Mouse (Mus musculus) bone marrow macrophage, adult 2 months (primary cell): ENCODE results near the gene Cited4.

Experiments used
- CTCF ChIP-seq: IDR thresholded peaks from 2 replicates; pipeline ENCODE4 v1.5.1; 2012; ENCODE audit warnings: low read depth, mild to moderate bottlenecking, low read length, moderate library complexity
- POLR2A ChIP-seq: IDR thresholded peaks from 2 replicates; pipeline ENCODE4 v1.6.1; 2012; ENCODE audit warnings: mild to moderate bottlenecking, low read depth, low read length, borderline replicate concordance

GRCm38 (mm10) chr4:120689317-120689716, 22.9 kb downstream of the Cited4 start:
- no peak for TF ChIP-seq POLR2A
- no peak for TF ChIP-seq CTCF
